Mouse (Mus musculus): ENCODE results near the gene Tmpo. TPM values are rescaled to one million over a fixed set of nuclear protein-coding genes. Genes with fewer than 3 reads are reported as not detected.

The Tmpo gene
- polyA plus RNA-seq, 1 experiment, result 21.1 TPM

GRCm38 (mm10) chr10:91196778-91197177 is 15.7 kb upstream of the Tmpo start:
- Histone ChIP-seq H3K4me3 (ENCODE audit: insufficient read depth, low read depth, low read length) (no peak overlapping the region), H3K27me3 (replicated peaks; ENCODE audit: control insufficient read depth, insufficient read depth, low read length) (no peaks in the 10 kb centered on the region), H3K4me1 (ENCODE audit: control insufficient read depth, insufficient read depth, low read length) (no peaks in the 10 kb centered on the region), H3K36me3 (ENCODE audit: control insufficient read depth, insufficient read depth, low read length) (no peaks in the 10 kb centered on the region), H3K27ac (ENCODE audit: insufficient read depth, low read depth, low read length) (no peak overlapping the region)
- TF ChIP-seq POLR2A (IDR thresholded peaks at IDR 0.05; ENCODE audit: low read depth, low read length) (no peak), CTCF (conservative IDR thresholded peaks at IDR 0.05; ENCODE audit: insufficient read depth, insufficient read length, low read depth, low read length) (no peak)
- WGBS, result 95% methylated on average over 1 of the region's 1 CpGs
- no peak for DNase-seq

DNA sequence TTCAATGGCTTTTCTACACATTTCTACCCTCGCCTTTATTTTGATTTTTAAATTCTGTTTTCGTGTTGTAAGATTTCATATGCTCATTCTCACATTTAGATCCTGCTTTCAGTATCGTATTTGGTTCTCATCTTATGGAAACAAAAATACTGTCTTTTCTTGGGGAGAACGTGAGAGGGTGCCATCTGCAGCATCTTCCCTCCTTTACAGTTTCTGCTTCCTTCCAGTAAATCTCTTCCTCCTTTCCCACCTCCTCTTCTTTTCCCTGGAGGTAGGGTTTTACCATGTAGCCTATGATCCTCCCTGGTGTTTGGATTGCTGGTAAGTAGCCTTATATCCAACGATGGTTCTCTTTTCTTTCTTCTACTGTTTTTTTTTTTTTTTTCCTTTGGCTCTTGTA is 14.6 kb upstream of the Tmpo start:
- Histone ChIP-seq H3K4me3 (ENCODE audit: insufficient read depth, low read depth, low read length) (no peak overlapping the region), H3K4me1 (ENCODE audit: control insufficient read depth, insufficient read depth, low read length) (no peaks in the 10 kb centered on the region), H3K27me3 (replicated peaks; ENCODE audit: control insufficient read depth, insufficient read depth, low read length) (no peaks in the 10 kb centered on the region), H3K36me3 (ENCODE audit: control insufficient read depth, insufficient read depth, low read length) (no peaks in the 10 kb centered on the region), H3K27ac (ENCODE audit: insufficient read depth, low read depth, low read length) (no peak overlapping the region)
- TF ChIP-seq CTCF (conservative IDR thresholded peaks at IDR 0.05; ENCODE audit: insufficient read depth, insufficient read length, low read depth, low read length), result no peak
- TF ChIP-seq POLR2A (IDR thresholded peaks at IDR 0.05; ENCODE audit: low read depth, low read length), result no peak
- no peak for DNase-seq
- WGBS, result 89% methylated on average over 5 of the region's 5 CpGs

DNA sequence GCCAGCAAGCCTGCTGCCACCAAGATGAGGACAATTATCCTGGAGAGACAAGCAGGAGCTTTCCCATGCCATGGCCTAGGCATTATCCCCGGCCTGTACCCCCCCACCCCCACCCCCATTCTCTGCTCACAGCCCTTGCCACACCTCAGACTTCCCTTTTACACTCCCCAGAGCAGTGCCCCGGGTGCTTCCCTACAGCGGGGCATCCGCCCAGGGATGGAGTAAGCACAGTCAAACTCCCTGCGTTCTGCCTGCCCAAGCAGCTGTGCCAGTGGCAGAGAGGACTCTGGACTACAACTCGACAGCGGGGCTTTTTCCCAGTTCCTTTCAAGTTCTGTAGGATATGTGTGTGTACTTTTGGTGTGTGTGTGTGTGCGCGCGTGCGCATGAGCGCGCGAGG is 14.0 kb upstream of the Tmpo start:
- Histone ChIP-seq H3K36me3 (ENCODE audit: control insufficient read depth, insufficient read depth, low read length) (no peaks in the 10 kb centered on the region), H3K27ac (ENCODE audit: insufficient read depth, low read depth, low read length) (no peak overlapping the region), H3K27me3 (replicated peaks; ENCODE audit: control insufficient read depth, insufficient read depth, low read length) (no peaks in the 10 kb centered on the region), H3K4me3 (ENCODE audit: insufficient read depth, low read depth, low read length) (no peak overlapping the region), H3K4me1 (ENCODE audit: control insufficient read depth, insufficient read depth, low read length) (no peaks in the 10 kb centered on the region)
- TF ChIP-seq POLR2A (IDR thresholded peaks at IDR 0.05; ENCODE audit: low read depth, low read length), result no peak
- TF ChIP-seq CTCF (conservative IDR thresholded peaks at IDR 0.05; ENCODE audit: insufficient read depth, insufficient read length, low read depth, low read length), result no peak
- DNase-seq, result no peak
- 85% methylated on average over 14 of the region's 14 CpGs for WGBS

DNA sequence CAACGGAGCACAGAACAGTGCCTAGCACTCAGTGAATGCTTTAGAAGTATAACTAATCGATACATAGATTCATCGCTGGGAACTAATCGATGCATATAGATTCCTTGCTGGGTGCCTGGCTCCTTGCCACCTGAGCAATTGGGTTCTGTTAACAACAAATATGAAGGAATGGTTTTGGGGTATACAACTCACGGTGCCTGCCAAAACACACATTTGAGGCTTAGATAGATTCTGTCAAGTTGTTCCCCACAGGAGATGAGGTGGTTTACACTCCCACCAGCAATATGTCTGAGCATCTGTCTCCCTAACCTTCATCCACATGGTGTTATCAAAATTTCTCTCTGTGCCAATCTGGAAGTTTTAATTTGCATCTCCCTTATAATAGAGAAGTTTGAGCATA is 10.7 kb upstream of the Tmpo start:
- Histone ChIP-seq H3K27ac (ENCODE audit: insufficient read depth, low read depth, low read length) (no peak overlapping the region), H3K36me3 (ENCODE audit: control insufficient read depth, insufficient read depth, low read length) (no peaks in the 10 kb centered on the region), H3K4me1 (ENCODE audit: control insufficient read depth, insufficient read depth, low read length) (0 out of 2 replicates have a peak, but pooled peaks cover 3% of the 10 kb centered on the region), H3K4me3 (ENCODE audit: insufficient read depth, low read depth, low read length) (no peak overlapping the region), H3K27me3 (replicated peaks; ENCODE audit: control insufficient read depth, insufficient read depth, low read length) (no peaks in the 10 kb centered on the region)
- TF ChIP-seq CTCF (conservative IDR thresholded peaks at IDR 0.05; ENCODE audit: insufficient read depth, insufficient read length, low read depth, low read length) (no peak), POLR2A (IDR thresholded peaks at IDR 0.05; ENCODE audit: low read depth, low read length) (no peak)
- DNase-seq, result no peak
- WGBS, result 95% methylated on average over 5 of the region's 5 CpGs

DNA sequence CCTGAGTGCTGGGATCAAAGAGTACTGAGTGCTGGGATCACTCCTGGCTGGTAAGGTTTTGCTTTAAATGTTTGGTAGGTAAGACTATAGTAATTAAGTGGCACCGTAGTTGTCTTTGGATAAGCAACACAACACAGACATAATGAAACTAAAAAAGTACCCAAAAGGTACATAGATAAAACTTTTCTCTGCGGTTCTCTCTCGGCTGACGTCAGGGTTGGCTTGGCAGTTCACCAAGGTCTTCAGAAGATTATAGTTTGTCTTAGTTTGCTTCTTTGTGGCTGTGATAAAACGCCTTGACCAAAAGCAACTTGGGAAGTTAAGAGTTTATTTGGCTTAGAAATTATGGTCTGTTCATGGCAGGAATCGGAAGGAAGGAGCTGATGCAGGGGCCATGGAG is 8.4 kb upstream of the Tmpo start:
- WGBS, result 94% methylated on average over 6 of the region's 6 CpGs
- H3K36me3 ChIP-seq (ENCODE audit: control insufficient read depth, insufficient read depth, low read length), result no peaks in the 10 kb centered on the region
- no peak for TF ChIP-seq POLR2A (IDR thresholded peaks at IDR 0.05; ENCODE audit: low read depth, low read length)
- no peak for TF ChIP-seq CTCF (conservative IDR thresholded peaks at IDR 0.05; ENCODE audit: insufficient read depth, insufficient read length, low read depth, low read length)
- 0 out of 2 replicates have a peak, but pooled peaks cover 5% of the 10 kb centered on the region for H3K4me1 ChIP-seq (ENCODE audit: control insufficient read depth, insufficient read depth, low read length)
- no peak for DNase-seq
- no peak overlapping the region for H3K27ac ChIP-seq (ENCODE audit: insufficient read depth, low read depth, low read length)
- no peak overlapping the region for H3K4me3 ChIP-seq (ENCODE audit: insufficient read depth, low read depth, low read length)
- H3K27me3 ChIP-seq (replicated peaks; ENCODE audit: control insufficient read depth, insufficient read depth, low read length), result no peaks in the 10 kb centered on the region

- Histone ChIP-seq H3K27me3 (replicated peaks; ENCODE audit: control insufficient read depth, insufficient read depth, low read length) (no peaks in the 10 kb centered on the region), H3K4me1 (ENCODE audit: control insufficient read depth, insufficient read depth, low read length) (peaks cover 7% of the 10 kb centered on the region; the same call in 1 of the 2 replicates), H3K4me3 (ENCODE audit: insufficient read depth, low read depth, low read length) (no peak overlapping the region), H3K36me3 (ENCODE audit: control insufficient read depth, insufficient read depth, low read length) (no peaks in the 10 kb centered on the region), H3K27ac (ENCODE audit: insufficient read depth, low read depth, low read length) (no peak overlapping the region)
- TF ChIP-seq POLR2A (IDR thresholded peaks at IDR 0.05; ENCODE audit: low read depth, low read length), result no peak
- TF ChIP-seq CTCF (conservative IDR thresholded peaks at IDR 0.05; ENCODE audit: insufficient read depth, insufficient read length, low read depth, low read length), result no peak
- WGBS, result 66% methylated on average over 5 of the region's 5 CpGs
- no peak for DNase-seq
These were observed 7.7 kb upstream of the Tmpo start for GRCm38 (mm10) chr10:91188684-91189287.

DNA sequence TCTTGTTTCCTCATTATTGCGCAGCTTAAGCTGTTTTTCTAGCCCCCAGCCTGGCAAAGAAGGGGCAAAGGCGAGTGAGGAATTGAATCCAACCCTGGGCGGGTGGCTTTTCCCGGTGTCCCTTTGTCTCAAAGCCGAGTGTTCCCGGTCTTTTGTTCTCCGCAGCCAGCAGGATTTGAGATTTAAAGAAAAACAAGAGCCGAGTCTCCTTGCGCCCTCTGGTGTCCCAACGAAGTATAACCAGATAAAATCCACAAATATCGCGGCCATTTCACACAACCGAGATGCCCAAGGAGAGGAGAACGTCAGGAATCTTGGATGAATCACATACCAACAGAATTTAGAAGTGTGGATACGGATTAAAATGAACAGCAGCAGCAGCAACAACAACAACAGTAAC is 6.8 kb upstream of the Tmpo start:
- WGBS, result under 1% methylated on average over 15 of the region's 15 CpGs
- Histone ChIP-seq H3K27me3 (replicated peaks; ENCODE audit: control insufficient read depth, insufficient read depth, low read length) (no peaks in the 10 kb centered on the region), H3K36me3 (ENCODE audit: control insufficient read depth, insufficient read depth, low read length) (no peaks in the 10 kb centered on the region), H3K4me1 (ENCODE audit: control insufficient read depth, insufficient read depth, low read length) (peaks cover 9% of the 10 kb centered on the region; the same call in 1 of the 2 replicates), H3K27ac (ENCODE audit: insufficient read depth, low read depth, low read length) (peak overlapping the region; percentile 58), H3K4me3 (ENCODE audit: insufficient read depth, low read depth, low read length) (peak overlapping the region; percentile 67)
- TF ChIP-seq POLR2A (IDR thresholded peaks at IDR 0.05; ENCODE audit: low read depth, low read length), result no peak
- TF ChIP-seq CTCF (conservative IDR thresholded peaks at IDR 0.05; ENCODE audit: insufficient read depth, insufficient read length, low read depth, low read length), result peak; percentile 74
- peak; percentile 94 for DNase-seq

Measured in kidney, adult 2 months (tissue).